Mouse (Mus musculus) hindbrain, embryonic 15.5 days (tissue): ENCODE results near the gene Asic3. TPM values are rescaled to one million over a fixed set of nuclear protein-coding genes. Genes with fewer than 3 reads are reported as not detected.

Source experiments
- ATAC-seq: fragments of 200-750 bp; cut with Nextera tagmentation; 2 replicates; pipeline ENCODE4 v1.8.0; 2017; ENCODE audit warnings: low read depth, moderate number of reproducible peaks, moderate TSS enrichment; ENCODE audit not compliant: low FRiP score
- H3K27ac ChIP-seq: fragments of 300-500 bp; sonication (generic); replicated peaks from 2 replicates; pipeline ENCODE4 v1.5.1; 2015; ENCODE audit warnings: mild to moderate bottlenecking, inconsistent platforms
- H3K27me3 ChIP-seq: fragments of 300-500 bp; sonication (generic); 2 replicates; pipeline ENCODE4 v1.6.1; 2015; ENCODE audit warnings: control low read depth, inconsistent platforms
- H3K36me3 ChIP-seq: fragments of 300-500 bp; sonication (generic); 2 replicates; pipeline ENCODE4 v1.6.1; 2015; ENCODE audit warnings: control low read depth, inconsistent platforms
- H3K4me1 ChIP-seq: fragments of 300-500 bp; sonication (generic); replicated peaks from 2 replicates; pipeline ENCODE4 v1.6.1; 2015; ENCODE audit warnings: control low read depth, inconsistent platforms
- H3K4me2 ChIP-seq: fragments of 300-500 bp; sonication (generic); 2 replicates; pipeline ENCODE4 v1.6.1; 2015; ENCODE audit warnings: moderate library complexity, mild to moderate bottlenecking, inconsistent platforms
- H3K4me3 ChIP-seq: fragments of 300-500 bp; sonication (generic); 2 replicates; pipeline ENCODE4 v1.5.1; 2015; ENCODE audit warnings: mild to moderate bottlenecking, inconsistent platforms
- H3K9ac ChIP-seq: fragments of 300-500 bp; sonication (generic); 2 replicates; pipeline ENCODE4 v1.6.1; 2015; ENCODE audit warnings: inconsistent platforms
- H3K9me3 ChIP-seq: fragments of 300-500 bp; sonication (generic); 2 replicates; pipeline ENCODE4 v1.6.1; 2016; ENCODE audit warnings: control low read depth, inconsistent platforms
- WGBS: fragments of 180-500 bp; shearing (Covaris S2); methylation state at CpG from one replicate; pipeline ENCODE4 v1.1.7; 2015; 5-methylcytosine and 5-hydroxymethylcytosine counted together
- polyA plus RNA-seq: library from polyadenylated mRNA; unstranded; fragments of >200 nt; fragmentation: Nextera tagmentation; extraction: Ambion mirVana; gene quantifications from 2 replicates; pipeline ENCODE4 v1.2.1, GENCODE M21; 2015

The Asic3 gene
- polyA plus RNA-seq, 1 experiment from 2014 or later = 0.88 TPM

- Histone ChIP-seq H3K27ac (no peak overlapping the region), H3K4me1 (peaks cover 24% of the 10 kb centered on the region), H3K9me3 (no peaks in the 10 kb centered on the region), H3K4me3 (no peak overlapping the region), H3K27me3 (no peaks in the 10 kb centered on the region), H3K4me2 (no peak overlapping the region), H3K9ac (no peak overlapping the region), H3K36me3 (no peaks in the 10 kb centered on the region)
- WGBS = 36% methylated on average over 12 of the region's 12 CpGs
- no peak for ATAC-seq
Observed at GRCm38 (mm10) chr5:24466762-24467161, 53.6 kb downstream of the Asic3 start.

Other genes with a start within 250 kb of the Asic3 start
- gene Nupl2, start 248.4 kb upstream of the Asic3 start, polyA plus RNA-seq = 12.8 and 13.8 TPM in 2 replicates
- gene Kcnh2, start 61.8 kb upstream of the Asic3 start, polyA plus RNA-seq = 13.0 and 17.9 TPM in 2 replicates
- 9.6 and 10.7 TPM in 2 replicates for gene Nos3, start 48.6 kb upstream of the Asic3 start, polyA plus RNA-seq
- 2.9 and 3.6 TPM in 2 replicates for gene Atg9b, start 21.2 kb upstream of the Asic3 start, polyA plus RNA-seq
- 49.7 and 56.5 TPM in 2 replicates for gene Abcb8, start 19.7 kb upstream of the Asic3 start, polyA plus RNA-seq
- 115 and 123 TPM in 2 replicates for gene Cdk5, start 10.1 kb downstream of the Asic3 start, polyA plus RNA-seq
- 25.1 and 26.8 TPM in 2 replicates for gene Slc4a2, start 10.4 kb downstream of the Asic3 start, polyA plus RNA-seq
- gene Fastk, start 31.9 kb downstream of the Asic3 start, polyA plus RNA-seq = 96.8 and 113 TPM in 2 replicates
- gene Tmub1, start 34.5 kb downstream of the Asic3 start, polyA plus RNA-seq = 55.1 and 64.2 TPM in 2 replicates
- 112 and 124 TPM in 2 replicates for gene Agap3, start 38.8 kb downstream of the Asic3 start, polyA plus RNA-seq
- gene Gbx1, start 113.8 kb downstream of the Asic3 start, polyA plus RNA-seq = 6.8 and 8.8 TPM in 2 replicates
- gene Asb10, start 127.6 kb downstream of the Asic3 start, polyA plus RNA-seq = 0.14 and 0.26 TPM in 2 replicates
- gene 4931409K22Rik, start 143.4 kb downstream of the Asic3 start, polyA plus RNA-seq = 0.10 and 0.18 TPM in 2 replicates
- 78.7 and 82.1 TPM in 2 replicates for gene Abcf2, start 164.1 kb downstream of the Asic3 start, polyA plus RNA-seq
- gene Chpf2, start 173.3 kb downstream of the Asic3 start, polyA plus RNA-seq = 18.7 and 19.0 TPM in 2 replicates
- gene Smarcd3, start 211.0 kb downstream of the Asic3 start, polyA plus RNA-seq = 134 and 138 TPM in 2 replicates